Mouse (Mus musculus) cerebral cortex, adult 2 months (tissue): Measurements from ENCODE around the gene Ddx41.

Source experiments
- WGBS: fragments of 180-500 bp; shearing (Covaris S2); methylation state at CpG from one replicate; pipeline ENCODE4 v1.1.7; 2018; 5-methylcytosine and 5-hydroxymethylcytosine counted together

Gene Ddx41

GRCm38 (mm10) chr13:55536194-55537175 lies at the start of gene Ddx41:
TSS of gene Ddx41 (minus strand) at chr13:55536658.
- under 1% methylated on average over 70 of the region's 70 CpGs for WGBS

DNA sequence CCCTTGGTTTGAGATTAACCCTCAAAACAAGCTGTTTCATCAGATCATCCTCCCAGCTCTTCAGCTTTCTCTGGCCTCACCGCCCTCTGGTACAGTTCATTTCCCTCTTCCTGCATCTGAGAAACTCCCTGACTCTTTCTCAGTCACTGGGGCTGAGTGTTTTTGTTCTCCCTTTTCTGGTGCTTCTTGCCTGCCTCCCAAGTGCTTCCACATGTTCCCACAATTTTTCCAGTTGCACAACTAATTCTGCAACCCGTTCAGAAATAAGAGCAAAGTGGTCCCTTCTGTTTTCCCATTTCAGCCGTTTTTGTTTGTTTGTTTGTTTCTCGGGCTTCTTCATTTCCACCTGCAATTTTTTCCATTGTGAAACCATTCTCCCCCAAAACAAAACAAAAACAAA lies 41.6 kb upstream of the Ddx41 start:
- WGBS: 83% methylated on average over 4 of the region's 4 CpGs

DNA sequence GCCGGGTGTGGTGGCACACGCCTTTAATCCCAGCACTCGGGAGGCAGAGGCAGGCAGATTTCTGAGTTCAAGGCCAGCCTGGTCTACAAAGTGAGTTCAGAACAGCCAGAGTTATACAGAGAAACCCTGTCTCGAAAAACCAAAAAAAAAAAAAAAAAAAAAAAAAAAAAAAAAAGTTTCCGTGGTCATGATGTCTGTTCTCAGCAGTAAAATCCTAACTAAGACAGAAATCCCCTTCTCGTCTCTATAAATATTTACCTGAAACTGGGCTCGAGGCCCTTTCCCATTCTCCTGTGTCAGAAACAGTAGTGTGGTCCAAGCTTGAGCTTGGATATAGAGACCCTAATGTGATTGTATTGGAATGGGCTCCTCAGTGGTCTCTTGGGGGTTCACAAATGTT lies 40.4 kb upstream of the Ddx41 start:
- WGBS: 85% methylated on average over 7 of the region's 7 CpGs

GRCm38 (mm10) chr13:55575932-55576331 lies 39.5 kb upstream of the Ddx41 start:
- 67% methylated on average over 5 of the region's 5 CpGs for WGBS

DNA sequence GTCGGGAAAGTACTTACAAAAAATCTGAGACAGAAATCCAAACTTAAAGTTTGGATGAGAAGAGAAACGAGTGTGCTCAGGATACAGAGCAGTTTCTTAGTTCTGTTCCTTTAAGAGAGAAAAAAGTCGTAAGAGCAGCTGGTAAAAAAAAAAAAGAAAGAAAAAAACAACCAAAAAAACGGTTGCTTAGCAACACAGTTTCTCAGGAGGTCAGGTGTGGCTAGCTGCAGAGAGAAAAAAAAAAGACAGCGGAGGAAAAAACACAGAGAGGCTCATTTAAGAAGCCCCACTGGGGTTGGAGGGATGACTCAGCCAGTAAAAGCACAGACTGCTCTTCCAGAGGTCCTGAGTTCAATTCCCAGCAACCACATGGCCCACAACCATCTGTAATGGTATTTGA lies 37.9 kb upstream of the Ddx41 start:
- WGBS: 34% methylated on average over 5 of the region's 5 CpGs

DNA sequence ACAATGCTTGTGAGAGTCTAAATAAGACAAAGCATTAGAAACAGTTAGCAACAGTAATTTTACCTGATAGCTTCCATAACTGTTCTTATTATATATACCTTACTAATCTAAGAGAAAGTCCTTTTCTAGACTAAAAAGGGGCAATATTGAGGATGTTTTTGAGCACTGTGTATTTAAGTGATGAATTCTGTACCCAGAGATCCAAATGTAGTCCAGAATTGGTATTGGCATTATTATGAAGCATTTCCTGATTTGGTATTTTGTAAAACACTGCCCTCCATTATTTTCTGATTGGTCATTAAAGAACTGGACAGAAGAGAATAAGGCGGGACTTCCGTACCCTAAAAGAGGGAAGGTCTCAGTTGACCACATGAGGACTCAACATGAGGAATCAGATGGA lies 37.0 kb upstream of the Ddx41 start, which contains the start of gene Tmed9:
TSS of gene Tmed9 (plus strand) at position 301 of the 400 bp plus-strand sequence.
- 98% methylated on average over 2 of the region's 2 CpGs for WGBS

- 66% methylated on average over 2 of the region's 2 CpGs for WGBS
Observed at GRCm38 (mm10) chr13:55571977-55572376, 35.5 kb upstream of the Ddx41 start.

DNA sequence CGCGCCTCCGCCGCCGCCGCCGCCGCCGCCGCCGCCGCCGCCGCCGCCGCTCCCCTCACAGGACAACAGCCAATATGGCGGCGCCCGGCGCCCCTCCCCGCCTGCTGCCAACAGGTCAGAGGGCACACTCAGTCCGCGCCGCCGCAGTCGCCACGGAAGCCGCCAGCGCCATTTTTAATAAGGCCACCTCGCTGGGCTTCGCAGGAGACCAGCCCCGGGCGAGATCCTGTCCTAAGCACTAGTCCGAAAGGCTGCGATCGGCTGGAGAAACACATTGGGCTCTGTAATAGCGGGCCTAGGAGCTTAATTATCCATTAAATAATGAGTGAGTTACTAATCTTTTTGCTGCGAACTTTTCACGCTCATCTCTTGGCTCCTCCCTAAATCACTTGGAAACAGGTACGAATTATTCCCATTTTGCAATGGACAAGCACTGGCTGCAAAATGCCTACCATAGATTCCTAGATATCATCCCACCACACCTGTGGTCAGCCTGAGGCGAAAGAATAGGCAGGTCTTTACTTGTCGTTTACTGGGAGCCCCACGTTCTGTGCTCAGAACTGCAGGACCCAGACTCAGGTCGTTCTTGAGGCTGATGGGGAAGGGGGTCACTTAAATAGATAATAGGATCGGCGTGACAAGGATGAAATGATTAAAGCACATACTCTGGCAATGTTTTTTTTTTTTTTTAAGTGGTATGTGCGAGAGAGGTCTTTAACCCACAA lies 34.7 kb upstream of the Ddx41 start, which contains the start of gene Fam193b:
TSS of gene Fam193b (minus strand) at position 94 of the 725 bp plus-strand sequence.
- 2% methylated on average over 42 of the region's 47 CpGs for WGBS

DNA sequence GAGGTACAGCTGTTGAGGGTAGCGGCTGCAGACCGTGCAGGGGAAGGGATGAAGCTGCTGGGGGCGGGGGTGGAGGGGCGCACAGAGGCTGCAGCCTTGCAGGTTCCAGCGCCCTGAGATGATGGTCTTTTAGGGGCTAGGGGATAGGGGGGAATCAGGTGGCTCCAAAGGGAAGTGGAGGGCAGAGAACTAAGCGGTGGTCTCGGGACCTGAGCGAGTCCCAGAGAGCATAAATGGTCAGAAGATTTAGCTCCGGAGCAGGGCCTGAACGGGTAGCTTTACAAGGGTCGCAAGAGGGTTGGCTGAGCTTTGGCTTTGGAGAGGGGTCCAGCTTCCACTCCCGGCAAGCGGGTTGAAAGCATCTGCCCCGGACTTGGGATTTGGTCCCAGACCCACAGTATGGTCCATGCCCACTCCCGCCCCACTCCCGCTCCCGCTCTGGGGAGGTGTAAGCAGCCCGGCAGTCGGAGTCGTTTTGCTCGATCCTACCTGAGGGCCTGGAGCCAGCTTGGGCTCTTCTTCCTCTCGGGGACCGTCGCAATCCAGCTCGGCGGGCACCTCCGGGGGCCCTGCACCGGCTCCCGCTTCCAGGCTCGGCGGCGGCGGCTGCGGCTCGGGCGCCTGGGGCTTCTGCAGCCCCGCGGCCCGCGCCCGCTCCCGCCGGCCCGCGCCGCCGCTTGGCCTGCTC lies 34.0 kb upstream of the Ddx41 start:
- under 1% methylated on average over 47 of the region's 47 CpGs for WGBS

GRCm38 (mm10) chr13:55569726-55570285 lies 33.3 kb upstream of the Ddx41 start:
- 0% methylated on average over 16 of the region's 16 CpGs for WGBS

GRCm38 (mm10) chr13:55568524-55568923 lies 32.1 kb upstream of the Ddx41 start:
- WGBS: 89% methylated on average over 4 of the region's 4 CpGs

- WGBS: 53% methylated on average over 2 of the region's 2 CpGs
Observed at GRCm38 (mm10) chr13:55567949-55568348, 31.5 kb upstream of the Ddx41 start.

DNA sequence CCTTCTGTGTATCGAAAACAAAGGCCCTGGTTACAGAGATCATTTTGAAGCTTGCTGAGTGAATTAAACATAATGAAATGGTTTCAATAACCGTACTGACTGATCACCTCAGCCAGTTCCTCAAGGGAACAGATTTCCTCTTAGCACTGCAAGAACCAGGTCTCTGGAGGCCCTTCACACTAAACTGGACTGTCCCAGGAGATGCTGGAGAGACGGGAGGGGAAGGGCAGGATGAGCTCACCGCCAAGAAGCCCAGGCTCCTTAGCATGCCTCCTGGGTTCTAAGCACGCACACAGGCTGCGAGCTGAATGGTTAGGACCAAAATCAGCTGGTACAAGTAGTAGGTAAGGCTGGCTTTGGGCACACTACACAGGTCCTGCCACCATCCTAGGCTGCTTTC lies 30.5 kb upstream of the Ddx41 start:
- WGBS: 82% methylated on average over 6 of the region's 6 CpGs

DNA sequence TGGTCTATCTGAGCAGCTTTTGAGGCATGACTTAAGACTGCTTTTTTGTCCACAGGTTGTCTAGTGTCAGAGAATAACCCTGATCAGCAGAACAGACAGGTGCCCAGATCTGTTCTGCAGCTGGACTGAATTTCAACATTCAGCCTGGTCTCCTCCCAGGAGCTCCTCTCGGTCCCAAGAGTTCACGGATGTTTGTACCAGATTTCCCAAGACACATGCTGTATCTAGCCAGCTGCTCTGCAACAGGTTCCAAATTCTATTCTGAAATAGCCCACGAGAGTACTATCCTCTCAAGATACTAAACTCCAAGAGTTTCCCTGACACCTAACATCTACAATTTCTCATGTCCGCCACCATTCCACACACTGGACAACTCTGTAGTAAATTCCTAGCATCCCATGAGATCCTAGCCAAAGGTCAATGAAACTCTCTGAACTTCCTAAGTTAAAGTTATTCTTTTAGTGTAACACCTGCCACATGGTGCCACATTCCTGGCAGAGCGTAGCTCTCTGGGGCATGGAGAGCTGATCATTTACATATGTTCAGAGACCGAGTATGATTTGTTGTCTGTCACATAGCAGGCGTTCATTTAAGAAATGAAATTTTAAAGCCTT lies 26.9 kb upstream of the Ddx41 start:
- 55% methylated on average over 7 of the region's 7 CpGs for WGBS

- 58% methylated on average over 6 of the region's 6 CpGs for WGBS
Observed at GRCm38 (mm10) chr13:55557499-55557898, 21.0 kb upstream of the Ddx41 start.

DNA sequence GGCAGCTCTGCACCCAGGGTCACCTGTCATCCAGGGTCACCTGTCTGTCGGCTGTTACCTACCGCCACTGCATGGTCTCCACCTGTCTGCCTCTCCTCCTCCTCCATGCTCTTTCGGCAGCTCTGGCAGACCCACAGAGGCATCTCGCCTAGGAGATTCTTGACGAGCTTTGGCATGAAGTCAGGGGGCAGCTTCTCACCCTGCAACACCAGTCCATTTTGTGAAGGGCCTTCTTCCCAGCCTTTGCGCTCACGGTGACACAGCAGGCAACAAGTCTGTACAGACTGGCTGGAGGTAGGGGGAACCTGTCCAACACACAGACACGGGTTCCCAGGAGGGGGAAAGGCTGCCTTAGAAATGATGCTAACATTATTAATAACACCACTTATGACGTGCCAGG lies 19.5 kb upstream of the Ddx41 start:
- 84% methylated on average over 9 of the region's 9 CpGs for WGBS

GRCm38 (mm10) chr13:55549061-55549460 lies 12.6 kb upstream of the Ddx41 start:
- 85% methylated on average over 15 of the region's 15 CpGs for WGBS

- WGBS: 85% methylated on average over 5 of the region's 5 CpGs
Observed at GRCm38 (mm10) chr13:55548426-55548825, 12.0 kb upstream of the Ddx41 start.

- 71% methylated on average over 2 of the region's 2 CpGs for WGBS
Observed at GRCm38 (mm10) chr13:55547916-55548315, 11.5 kb upstream of the Ddx41 start.

DNA sequence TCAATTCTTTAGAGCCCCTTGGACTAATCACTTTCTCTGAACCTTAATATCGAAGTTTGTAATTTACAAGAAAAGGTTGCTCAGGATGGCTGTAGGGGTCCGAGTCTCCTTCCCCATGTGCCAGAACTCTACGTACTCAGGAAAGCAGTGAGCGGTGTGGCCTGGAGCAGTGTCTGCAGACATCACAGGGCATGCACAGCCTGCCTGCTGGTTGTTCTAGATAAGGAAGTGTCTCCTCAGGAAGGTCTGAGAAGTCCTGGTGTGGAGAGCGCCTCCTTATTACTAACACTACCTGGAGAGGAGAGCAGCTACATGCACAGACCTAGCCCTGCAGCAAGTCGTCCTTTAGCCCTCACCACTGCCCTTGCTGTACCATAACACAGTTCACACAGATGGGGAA lies 8.3 kb upstream of the Ddx41 start:
- 90% methylated on average over 6 of the region's 6 CpGs for WGBS

GRCm38 (mm10) chr13:55543447-55543846 lies 7.0 kb upstream of the Ddx41 start:
- WGBS: 93% methylated on average over 8 of the region's 8 CpGs
